Mouse (Mus musculus) forebrain, postnatal 0 days (tissue): ENCODE measurements around the gene Gabrg3. TPM values are rescaled to one million over a fixed set of nuclear protein-coding genes. Genes with fewer than 3 reads are reported as not detected.

Source experiments
- ATAC-seq: fragments of 200-750 bp; cut with Nextera tagmentation; 2 replicates; pipeline ENCODE4 v1.8.0; 2017; ENCODE audit warnings: mild to moderate bottlenecking, moderate library complexity
- DNase-seq: peaks from one replicate; pipeline ENCODE4 v3.0.0-alpha.2; 2015
- H3K27ac ChIP-seq: fragments of 300-500 bp; sonication (generic); 2 replicates; pipeline ENCODE4 v1.5.1; 2014; ENCODE audit warnings: low read depth, mild to moderate bottlenecking, antibody characterized with exemption, low read length, moderate library complexity, mixed read lengths
- H3K27me3 ChIP-seq: fragments of 300-500 bp; sonication (generic); 2 replicates; pipeline ENCODE4 v1.6.1; 2014; ENCODE audit warnings: mild to moderate bottlenecking, low read length, mixed read lengths; ENCODE audit not compliant: insufficient read depth
- H3K36me3 ChIP-seq: fragments of 300-500 bp; sonication (generic); 2 replicates; pipeline ENCODE4 v1.6.1; 2014; ENCODE audit warnings: mild to moderate bottlenecking, moderate library complexity; ENCODE audit not compliant: insufficient read depth
- H3K4me1 ChIP-seq: fragments of 300-500 bp; sonication (generic); 2 replicates; pipeline ENCODE4 v1.6.1; 2014; ENCODE audit warnings: antibody characterized with exemption; ENCODE audit not compliant: insufficient read depth
- H3K4me2 ChIP-seq: fragments of 300-500 bp; sonication (generic); 2 replicates; pipeline ENCODE4 v1.6.1; 2014; ENCODE audit warnings: low read depth, mild to moderate bottlenecking, moderate library complexity
- H3K4me3 ChIP-seq: fragments of 300-500 bp; sonication (generic); 2 replicates; pipeline ENCODE4 v1.5.1; 2014; ENCODE audit warnings: low read depth, low read length, mixed read lengths
- H3K9ac ChIP-seq: fragments of 300-500 bp; sonication (generic); 2 replicates; pipeline ENCODE4 v1.6.1; 2014; ENCODE audit warnings: mild to moderate bottlenecking
- H3K9me3 ChIP-seq: fragments of 300-500 bp; sonication (generic); 2 replicates; pipeline ENCODE4 v1.6.1; 2016; ENCODE audit warnings: low read length
- CTCF ChIP-seq: sonication (generic); IDR thresholded peaks from 2 replicates; pipeline ENCODE4 v1.5.1; 2016; ENCODE audit warnings: antibody characterized with exemption, control low read depth, low read depth
- WGBS: fragments of 180-500 bp; shearing (Covaris S2); extraction: QIAGEN DNeasy Blood & Tissue Kit; methylation state at CpG from one replicate; pipeline ENCODE4 v1.1.7; 2014; 5-methylcytosine and 5-hydroxymethylcytosine counted together
- polyA plus RNA-seq: library from polyadenylated mRNA; unstranded; fragments of >200 nt; fragmentation: Nextera tagmentation; extraction: Ambion mirVana; gene quantifications from 2 replicates; pipeline ENCODE4 v1.2.1, GENCODE M21; 2015
- total RNA-seq: library from RNA; depleted of rRNA; stranded (reverse); fragments of >200 nt; gene quantifications from 2 replicates; pipeline ENCODE4 v1.2.3, GENCODE M21; 2014

Gene Gabrg3
- total and polyA plus RNA-seq, 2 experiments from 2014 or later = 9.6 to 21.6 TPM

GRCm38 (mm10) chr7:57166931-57167330 is 220.1 kb downstream of the Gabrg3 start:
- DNase-seq = no peak
- no peak for ATAC-seq

GRCm38 (mm10) chr7:57158211-57158610 is 228.8 kb downstream of the Gabrg3 start:
- H3K9ac ChIP-seq = no peak overlapping the region
- 87% methylated on average over 3 of the region's 3 CpGs for WGBS
- no peak for DNase-seq

More at GRCm38 (mm10) chr7:57166931-57167330, 220.1 kb downstream of the Gabrg3 start:
- Histone ChIP-seq H3K36me3 (no peaks in the 10 kb centered on the region), H3K4me2 (no peak overlapping the region), H3K9ac (no peak overlapping the region), H3K4me3 (no peak overlapping the region), H3K9me3 (no peaks in the 10 kb centered on the region), H3K27me3 (no peaks in the 10 kb centered on the region), H3K27ac (no peak overlapping the region), H3K4me1 (no peaks in the 10 kb centered on the region)
- TF ChIP-seq CTCF = no peak
- 54% methylated on average over 3 of the region's 3 CpGs for WGBS

DNA sequence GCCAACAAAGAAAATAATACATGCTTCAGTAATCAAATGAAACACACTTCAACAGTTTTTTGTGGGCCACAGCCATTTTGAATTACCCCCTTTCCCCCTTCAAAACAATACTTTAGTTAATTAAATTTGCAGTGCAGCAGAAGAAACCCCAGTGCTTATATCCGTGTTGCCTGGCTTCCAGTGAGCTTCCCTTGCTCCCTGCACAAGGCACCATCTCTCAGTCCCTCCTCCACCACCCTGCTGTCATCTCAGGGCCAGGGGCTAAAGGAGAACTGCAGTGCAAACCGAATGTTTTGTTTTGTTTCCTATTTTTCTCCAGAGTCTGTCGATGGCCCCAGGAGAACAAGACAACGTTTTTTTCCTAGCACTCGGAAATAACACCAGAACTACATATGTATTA is 233.2 kb downstream of the Gabrg3 start:
- H3K9me3 ChIP-seq = no peaks in the 10 kb centered on the region
- no peak overlapping the region for H3K9ac ChIP-seq
- H3K27ac ChIP-seq = no peak overlapping the region
- ATAC-seq (no peak), DNase-seq (no peak)
- no peaks in the 10 kb centered on the region for H3K27me3 ChIP-seq
- no peak overlapping the region for H3K4me2 ChIP-seq
- WGBS = 10% methylated on average over 5 of the region's 5 CpGs
- TF ChIP-seq CTCF = no peak
- H3K4me1 ChIP-seq = no peaks in the 10 kb centered on the region
- no peaks in the 10 kb centered on the region for H3K36me3 ChIP-seq
- no peak overlapping the region for H3K4me3 ChIP-seq

More at GRCm38 (mm10) chr7:57158211-57158610, 228.8 kb downstream of the Gabrg3 start:
- no peak for TF ChIP-seq CTCF
- ATAC-seq = no peak
- no peak overlapping the region for H3K4me2 ChIP-seq
- no peak overlapping the region for H3K4me3 ChIP-seq
- H3K27ac ChIP-seq = no peak overlapping the region
- no peaks in the 10 kb centered on the region for H3K4me1 ChIP-seq
- no peaks in the 10 kb centered on the region for H3K36me3 ChIP-seq
- no peaks in the 10 kb centered on the region for H3K9me3 ChIP-seq
- no peaks in the 10 kb centered on the region for H3K27me3 ChIP-seq

GRCm38 (mm10) chr7:57150768-57151167 is 236.2 kb downstream of the Gabrg3 start:
- Histone ChIP-seq H3K9me3 (no peaks in the 10 kb centered on the region), H3K27ac (no peak overlapping the region), H3K4me3 (no peak overlapping the region), H3K4me2 (no peak overlapping the region), H3K4me1 (no peaks in the 10 kb centered on the region), H3K27me3 (no peaks in the 10 kb centered on the region), H3K9ac (no peak overlapping the region), H3K36me3 (no peaks in the 10 kb centered on the region)
- no peak for TF ChIP-seq CTCF
- no peak for DNase-seq
- ATAC-seq = no peak
- WGBS = 50% methylated on average over 5 of the region's 5 CpGs

DNA sequence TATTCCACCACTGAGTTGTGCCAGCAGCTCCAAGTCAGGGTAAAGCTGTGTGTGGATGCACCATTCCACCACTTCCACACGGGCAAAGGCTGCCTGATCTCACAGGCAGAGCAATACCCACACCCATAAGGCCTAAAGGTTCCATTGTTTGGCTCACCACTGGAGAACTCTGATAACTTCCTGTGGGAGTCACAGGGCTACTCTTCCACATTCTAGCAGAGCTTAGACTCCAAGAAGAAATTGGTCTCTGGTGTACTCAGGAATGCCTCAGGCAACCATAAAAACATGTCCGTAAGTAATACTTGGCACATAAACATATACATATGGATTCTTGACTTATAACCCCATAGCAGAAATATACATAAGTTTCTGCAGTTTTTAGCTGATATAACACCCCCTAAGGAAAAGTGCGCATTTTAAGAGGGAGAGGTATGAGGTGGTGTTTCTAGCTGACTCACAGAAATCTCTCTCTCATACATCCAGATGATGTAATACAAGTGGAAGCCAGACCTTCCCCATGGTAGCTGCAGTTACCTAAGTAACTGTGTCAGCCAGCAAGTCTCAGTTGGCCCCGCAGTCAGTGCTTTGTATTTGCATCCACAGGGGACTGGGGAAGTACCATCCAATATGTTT is 248.8 kb downstream of the Gabrg3 start:
- Histone ChIP-seq H3K36me3 (no peaks in the 10 kb centered on the region), H3K9ac (no peak overlapping the region), H3K4me3 (no peak overlapping the region), H3K27ac (no peak overlapping the region), H3K4me1 (no peaks in the 10 kb centered on the region), H3K9me3 (no peaks in the 10 kb centered on the region), H3K4me2 (no peak overlapping the region), H3K27me3 (no peaks in the 10 kb centered on the region)
- ATAC-seq = no peak
- DNase-seq = no peak
- 83% methylated on average over 4 of the region's 4 CpGs for WGBS
- TF ChIP-seq CTCF = no peak

DNA sequence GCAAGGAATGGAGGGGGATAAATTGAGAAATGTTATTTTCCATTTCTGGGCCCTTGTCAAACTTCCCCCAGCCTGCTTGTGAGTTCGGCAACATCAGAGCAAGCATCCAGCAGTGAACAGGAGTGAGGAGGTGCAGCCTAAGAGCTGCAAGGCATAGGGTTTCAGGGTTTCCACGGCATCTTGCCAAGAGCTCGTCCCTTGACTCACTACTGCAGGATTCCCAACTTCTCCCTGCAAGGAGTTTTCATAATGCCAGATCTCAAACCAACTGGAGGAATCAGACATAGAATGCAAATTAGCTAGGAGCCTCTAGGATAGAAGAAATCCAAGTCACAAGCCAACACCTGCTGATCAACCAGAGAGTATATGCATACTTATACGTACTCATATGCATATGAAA is 254.0 kb downstream of the Gabrg3 start:
- no peak for DNase-seq
- H3K9me3 ChIP-seq = no peaks in the 10 kb centered on the region
- no peak overlapping the region for H3K4me2 ChIP-seq
- no peak for TF ChIP-seq CTCF
- H3K9ac ChIP-seq = no peak overlapping the region
- H3K4me3 ChIP-seq = no peak overlapping the region
- H3K27ac ChIP-seq = no peak overlapping the region
- H3K36me3 ChIP-seq = no peaks in the 10 kb centered on the region
- no peaks in the 10 kb centered on the region for H3K4me1 ChIP-seq
- no peaks in the 10 kb centered on the region for H3K27me3 ChIP-seq
- 82% methylated on average over 4 of the region's 4 CpGs for WGBS
- no peak for ATAC-seq

DNA sequence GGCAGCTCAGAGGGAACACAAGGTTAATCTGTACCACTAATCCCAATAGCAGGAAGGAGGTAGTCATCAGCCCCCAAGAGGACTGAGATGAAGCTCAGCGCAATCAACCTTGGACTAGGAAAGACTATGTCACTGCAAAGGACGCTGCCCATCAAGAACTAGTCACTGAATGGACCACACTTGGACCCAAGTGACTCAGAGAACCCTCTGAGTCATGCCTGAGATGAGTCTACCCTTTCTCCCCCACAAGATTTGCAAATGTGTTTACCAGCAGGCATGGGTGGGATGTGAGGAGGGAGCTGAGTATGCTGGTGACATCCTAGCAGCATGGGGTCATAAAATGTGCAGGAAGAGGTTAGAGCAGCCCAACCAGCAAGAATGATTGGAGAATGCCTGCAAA is 254.5 kb downstream of the Gabrg3 start:
- Histone ChIP-seq H3K9ac (no peak overlapping the region), H3K27me3 (no peaks in the 10 kb centered on the region), H3K4me1 (no peaks in the 10 kb centered on the region), H3K27ac (no peak overlapping the region), H3K9me3 (no peaks in the 10 kb centered on the region), H3K4me3 (no peak overlapping the region), H3K36me3 (no peaks in the 10 kb centered on the region), H3K4me2 (no peak overlapping the region)
- ATAC-seq (no peak), DNase-seq (no peak)
- WGBS = 91% methylated on average over 2 of the region's 2 CpGs
- TF ChIP-seq CTCF = no peak
